Mouse (Mus musculus) MEL (cell line): ENCODE measurements around the gene Hhatl. TPM values are rescaled to one million over a fixed set of nuclear protein-coding genes. Genes with fewer than 3 reads are reported as not detected.

Experiments
- DNase-seq: peaks from one replicate; pipeline ENCODE4 v3.0.0; 2011; ENCODE audit warnings: low read depth, low spot score
- H3K27ac ChIP-seq: 2 replicates; pipeline ENCODE4 v1.5.1; 2012; ENCODE audit warnings: low read depth, mild to moderate bottlenecking, control low read depth, low read length, moderate library complexity; ENCODE audit not compliant: control insufficient read depth
- H3K27me3 ChIP-seq, 2 experiments: fragments of 150-350 bp in 1 of 2; sonication (generic) in 1 of 2; 2 replicates each; pipeline ENCODE4 v1.6.1; 2012; ENCODE audit warnings: low read length in 2 of 2, mild to moderate bottlenecking in 2 of 2, improper control_type of control experiment in 1 of 2, moderate library complexity in 1 of 2; ENCODE audit not compliant: insufficient read depth in 2 of 2, control insufficient read depth in 1 of 2
- H3K36me3 ChIP-seq, 2 experiments: 2 replicates each; pipeline ENCODE4 v1.6.1; 2012 to 2014; ENCODE audit warnings: low read length in 2 of 2, improper control_type of control experiment in 1 of 2, inconsistent platforms in 1 of 2, mild to moderate bottlenecking in 1 of 2; ENCODE audit not compliant: insufficient read depth in 2 of 2, control insufficient read depth in 1 of 2
- H3K4me1 ChIP-seq, 2 experiments: fragments of 150-350 bp in 1 of 2; sonication (generic) in 1 of 2; 2 replicates each; pipeline ENCODE4 v1.6.1; 2012; ENCODE audit warnings: low read length in 2 of 2, improper control_type of control experiment in 1 of 2, mild to moderate bottlenecking in 1 of 2; ENCODE audit not compliant: insufficient read depth in 2 of 2, control insufficient read depth in 1 of 2
- H3K4me3 ChIP-seq, 2 experiments: fragments of 150-350 bp in 1 of 2; sonication (generic) in 1 of 2; 2 replicates each; pipeline ENCODE4 v1.5.1; 2012; ENCODE audit warnings: low read depth in 2 of 2, low read length in 2 of 2, mild to moderate bottlenecking in 2 of 2, moderate library complexity in 2 of 2, control low read depth in 1 of 2, improper control_type of control experiment in 1 of 2; ENCODE audit not compliant: control insufficient read depth in 1 of 2, insufficient read depth in 1 of 2
- H3K79me2 ChIP-seq: 2 replicates; pipeline ENCODE4 v1.6.1; 2012; ENCODE audit warnings: mild to moderate bottlenecking, low read length, moderate library complexity; ENCODE audit not compliant: control insufficient read depth, poor library complexity, insufficient read depth
- H3K9ac ChIP-seq: 2 replicates; pipeline ENCODE4 v1.6.1; 2012; ENCODE audit warnings: low read depth, mild to moderate bottlenecking, control low read depth, low read length, moderate library complexity; ENCODE audit not compliant: control insufficient read depth, poor library complexity, severe bottlenecking
- H3K9me3 ChIP-seq: fragments of 150-350 bp; sonication (generic); replicated peaks from 2 replicates; pipeline ENCODE4 v1.6.1; 2012; ENCODE audit warnings: mild to moderate bottlenecking, low read length, improper control_type of control experiment, moderate library complexity; ENCODE audit not compliant: insufficient read depth
- BHLHE40 ChIP-seq: IDR thresholded peaks from 2 replicates; pipeline ENCODE4 v1.6.1; 2012; ENCODE audit warnings: low read depth, mild to moderate bottlenecking, inconsistent platforms, low read length, improper control_type of control experiment, borderline replicate concordance
- CHD1 ChIP-seq: IDR thresholded peaks from 2 replicates; pipeline ENCODE4 v1.6.1; 2012; ENCODE audit warnings: low read depth, mild to moderate bottlenecking, inconsistent platforms, low read length, improper control_type of control experiment
- CHD2 ChIP-seq: IDR thresholded peaks from 2 replicates; pipeline ENCODE4 v1.6.1; 2011; ENCODE audit warnings: low read length, improper control_type of control experiment
- CTCF ChIP-seq, 3 experiments: IDR thresholded peaks in 2 of 3; conservative IDR thresholded peaks in 1 of 3; 2 replicates each; pipeline ENCODE4 v1.5.1; 2011 to 2012; ENCODE audit warnings: low read length in 3 of 3, low read depth in 2 of 3, mild to moderate bottlenecking in 2 of 3, improper control_type of control experiment in 1 of 3, inconsistent platforms in 1 of 3, mixed read lengths in 1 of 3, moderate library complexity in 1 of 3; ENCODE audit not compliant: control insufficient read depth in 1 of 3, insufficient read depth in 1 of 3, poor library complexity in 1 of 3, severe bottlenecking in 1 of 3
- E2F4 ChIP-seq: IDR thresholded peaks from 2 replicates; pipeline ENCODE4 v1.6.1; 2011; ENCODE audit warnings: low read depth, low read length, improper control_type of control experiment, borderline replicate concordance
- ELF1 ChIP-seq: IDR thresholded peaks from 2 replicates; pipeline ENCODE4 v1.6.1; 2014; ENCODE audit warnings: low read depth, mild to moderate bottlenecking, inconsistent platforms, low read length, improper control_type of control experiment, moderate library complexity
- EP300 ChIP-seq, 2 experiments: IDR thresholded peaks; 2 replicates each; pipeline ENCODE4 v1.6.1; 2011; ENCODE audit warnings: improper control_type of control experiment in 2 of 2, low read length in 2 of 2, low read depth in 1 of 2, mild to moderate bottlenecking in 1 of 2
- HCFC1 ChIP-seq: IDR thresholded peaks from 2 replicates; pipeline ENCODE4 v1.6.1; 2012; ENCODE audit warnings: low read depth, mild to moderate bottlenecking, inconsistent platforms, low read length, improper control_type of control experiment, moderate library complexity
- KAT2A ChIP-seq: conservative IDR thresholded peaks from 2 replicates; pipeline ENCODE4 v1.6.1; 2012; ENCODE audit warnings: low read depth, low read length, improper control_type of control experiment, inconsistent platforms
- MAFK ChIP-seq: IDR thresholded peaks from 2 replicates; pipeline ENCODE4 v1.6.1; 2011; ENCODE audit warnings: low read depth, mild to moderate bottlenecking, low read length, improper control_type of control experiment, borderline replicate concordance
- MAX ChIP-seq: IDR thresholded peaks from 2 replicates; pipeline ENCODE4 v1.6.1; 2011; ENCODE audit warnings: low read length, improper control_type of control experiment
- MEF2A ChIP-seq: IDR thresholded peaks from 2 replicates; pipeline ENCODE4 v1.6.1; 2014; ENCODE audit warnings: low read depth, mild to moderate bottlenecking, inconsistent platforms, low read length, improper control_type of control experiment; ENCODE audit not compliant: poor library complexity, insufficient replicate concordance, severe bottlenecking; ENCODE audit errors: extremely low read depth
- MXI1 ChIP-seq: IDR thresholded peaks from 2 replicates; pipeline ENCODE4 v1.6.1; 2011; ENCODE audit warnings: mild to moderate bottlenecking, low read depth, low read length, improper control_type of control experiment
- POLR2A ChIP-seq, 2 experiments: IDR thresholded peaks; 2 replicates each; pipeline ENCODE4 v1.6.1; 2011 to 2012; ENCODE audit warnings: low read length in 2 of 2, mild to moderate bottlenecking in 2 of 2, control low read depth in 1 of 2, improper control_type of control experiment in 1 of 2, low read depth in 1 of 2, moderate library complexity in 1 of 2; ENCODE audit not compliant: control insufficient read depth in 1 of 2, insufficient read depth in 1 of 2, poor library complexity in 1 of 2
- POLR2AphosphoS2 ChIP-seq: IDR thresholded peaks from 2 replicates; pipeline ENCODE4 v1.6.1; 2011; ENCODE audit warnings: low read length, improper control_type of control experiment
- POLR2AphosphoS5 ChIP-seq: IDR thresholded peaks from 2 replicates; pipeline ENCODE4 v1.6.1; 2012; ENCODE audit warnings: low read depth, borderline replicate concordance, mild to moderate bottlenecking, inconsistent platforms, low read length, moderate library complexity, mixed read lengths
- RAD21 ChIP-seq: IDR thresholded peaks from 2 replicates; pipeline ENCODE4 v1.6.1; 2011; ENCODE audit warnings: mild to moderate bottlenecking, low read depth, low read length, improper control_type of control experiment
- RCOR1 ChIP-seq: IDR thresholded peaks from 2 replicates; pipeline ENCODE4 v1.6.1; 2012; ENCODE audit warnings: low read depth, mild to moderate bottlenecking, inconsistent platforms, low read length, improper control_type of control experiment
- TAL1 ChIP-seq: IDR thresholded peaks from 2 replicates; pipeline ENCODE4 v1.6.1; 2012; ENCODE audit warnings: mild to moderate bottlenecking, inconsistent platforms, low read length, moderate library complexity, mixed read lengths
- TCF12 ChIP-seq: IDR thresholded peaks from 2 replicates; pipeline ENCODE4 v1.6.1; 2014; ENCODE audit warnings: low read depth, mild to moderate bottlenecking, inconsistent platforms, low read length, improper control_type of control experiment, moderate library complexity
- UBTF ChIP-seq: IDR thresholded peaks from 2 replicates; pipeline ENCODE4 v1.6.1; 2012; ENCODE audit warnings: low read depth, mild to moderate bottlenecking, inconsistent platforms, low read length, improper control_type of control experiment, moderate library complexity, borderline replicate concordance; ENCODE audit not compliant: insufficient read depth
- ZC3H11A ChIP-seq: IDR thresholded peaks from 2 replicates; pipeline ENCODE4 v1.6.1; 2012; ENCODE audit warnings: low read depth, mild to moderate bottlenecking, inconsistent platforms, low read length, improper control_type of control experiment
- ZKSCAN1 ChIP-seq: IDR thresholded peaks from 2 replicates; pipeline ENCODE4 v1.6.1; 2012; ENCODE audit warnings: low read depth, mild to moderate bottlenecking, inconsistent platforms, low read length, improper control_type of control experiment, moderate library complexity
- ZMIZ1 ChIP-seq: IDR thresholded peaks from 2 replicates; pipeline ENCODE4 v1.6.1; 2012; ENCODE audit warnings: low read depth, mild to moderate bottlenecking, inconsistent platforms, low read length, improper control_type of control experiment, moderate library complexity
- polyA plus RNA-seq, 2 experiments: library from polyadenylated mRNA; stranded (reverse) in 1 of 2; unstranded in 1 of 2; fragments of >175 nt in 1 of 2; fragments of >200 nt in 1 of 2; gene quantifications; 2 replicates each; pipeline versions ENCODE4 v1.2.1 to v1.2.4; 2012; ENCODE audit warnings: low replicate concordance in 2 of 2, low read depth in 1 of 2; ENCODE audit not compliant: insufficient read length in 2 of 2, insufficient read depth in 1 of 2, missing spikeins in 1 of 2
- total RNA-seq: library from RNA; depleted of rRNA; stranded (reverse); fragments of 300-350 nt; gene quantifications from 2 replicates; pipeline ENCODE4 v1.2.3, GENCODE M21; 2012

The Hhatl gene
- total and polyA plus RNA-seq, 3 experiments = not detected

DNA sequence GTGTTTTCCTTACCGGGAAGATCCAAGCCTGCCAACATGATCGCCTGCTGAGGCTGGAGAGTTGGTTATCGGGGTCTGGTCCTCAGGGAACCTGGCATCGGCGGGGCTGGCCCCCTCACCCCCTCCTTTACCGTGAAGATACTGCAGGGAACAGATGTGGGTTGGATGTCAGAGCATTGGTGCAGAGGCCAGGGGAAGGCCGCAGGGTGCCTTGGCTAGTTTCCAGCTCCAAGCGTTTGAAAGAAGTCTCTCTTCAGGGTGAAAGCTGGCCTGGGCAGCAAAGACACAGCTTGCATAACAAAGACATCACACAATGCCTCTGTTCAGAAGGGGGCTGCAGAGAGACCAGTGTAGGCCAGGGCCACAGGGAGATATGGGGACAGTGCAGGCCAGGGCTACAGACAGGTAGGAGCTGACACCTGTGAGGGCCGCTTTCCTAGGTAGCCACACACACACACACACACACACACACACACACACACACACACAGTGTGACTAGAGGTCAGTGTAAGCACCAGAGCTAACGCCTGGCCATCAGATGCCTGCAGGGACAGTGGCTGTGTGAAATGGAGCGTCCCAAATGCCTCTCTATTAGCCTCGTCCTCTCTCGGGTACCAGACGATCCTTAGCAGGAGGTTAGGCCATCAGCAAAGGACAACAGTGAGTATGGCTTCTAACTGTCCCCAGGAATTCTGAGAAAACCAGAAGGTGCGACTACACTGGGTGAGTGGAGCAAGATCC is 17.9 kb upstream of the Hhatl start:
- Histone ChIP-seq H3K9ac (no peak overlapping the region), H3K27me3 (no peaks in the 10 kb centered on the region), H3K79me2 (no peaks in the 10 kb centered on the region), H3K36me3 (no peaks in the 10 kb centered on the region), H3K4me1 (no peaks in the 10 kb centered on the region), H3K4me3 (no peak overlapping the region), H3K27ac (no peak overlapping the region), H3K9me3 (no peaks in the 10 kb centered on the region)
- no peak for TF ChIP-seq TCF12
- no peak for TF ChIP-seq ZMIZ1
- no peak for TF ChIP-seq CHD2
- TF ChIP-seq E2F4 = no peak
- TF ChIP-seq MXI1 = no peak
- TF ChIP-seq ZC3H11A = no peak
- TF ChIP-seq CTCF (IDR thresholded peaks at IDR 0.05 in 2 of 3, conservative IDR thresholded peaks at IDR 0.05 in 1 of 3; ENCODE audit: control insufficient read depth in 1 of 3, insufficient read depth in 1 of 3, low read depth in 2 of 3, low read length in 3 of 3, poor library complexity in 1 of 3, severe bottlenecking in 1 of 3) = no peak
- no peak for TF ChIP-seq RAD21
- TF ChIP-seq KAT2A = no peak
- TF ChIP-seq MEF2A = no peak
- TF ChIP-seq EP300 (IDR thresholded peaks at IDR 0.05; ENCODE audit: low read depth in 1 of 2, low read length in 2 of 2) = no peak
- no peak for TF ChIP-seq ZKSCAN1
- no peak for TF ChIP-seq POLR2AphosphoS5
- no peak for TF ChIP-seq POLR2A (IDR thresholded peaks at IDR 0.05; ENCODE audit: control insufficient read depth in 1 of 2, insufficient read depth in 1 of 2, low read depth in 1 of 2, low read length in 2 of 2, poor library complexity in 1 of 2)
- TF ChIP-seq MAX = no peak
- DNase-seq = no peak

DNA sequence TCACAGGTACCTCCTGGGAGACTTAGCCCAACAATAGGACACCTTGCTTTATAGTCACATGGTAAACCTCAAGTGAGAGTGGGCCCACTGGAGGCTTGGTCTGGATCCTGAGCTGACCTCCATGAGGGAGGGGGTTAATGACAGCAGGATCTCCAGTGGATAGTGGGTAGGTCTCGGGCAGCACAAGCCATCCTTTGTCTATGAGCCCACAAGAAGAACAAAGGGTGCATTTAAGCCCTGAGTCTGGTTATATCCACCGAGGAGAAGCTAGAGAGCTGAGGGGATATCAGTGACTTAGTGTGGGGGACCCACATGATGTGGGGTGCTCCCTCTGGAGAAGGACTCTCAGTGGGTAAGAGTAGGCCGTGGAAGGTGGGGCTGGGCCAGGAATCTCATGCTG is 16.2 kb upstream of the Hhatl start:
- no peak overlapping the region for H3K4me3 ChIP-seq
- H3K9ac ChIP-seq = no peak overlapping the region
- H3K9me3 ChIP-seq = no peaks in the 10 kb centered on the region
- TF ChIP-seq MAFK (no peak), POLR2AphosphoS5 (no peak), HCFC1 (no peak), UBTF (no peak), ELF1 (no peak), CHD1 (no peak), POLR2AphosphoS2 (no peak), KAT2A (no peak), MAX (no peak), RAD21 (no peak), RCOR1 (no peak), ZMIZ1 (no peak), MXI1 (no peak), TAL1 (no peak), BHLHE40 (no peak)
- no peak for DNase-seq
- H3K79me2 ChIP-seq = no peaks in the 10 kb centered on the region
- H3K27me3 ChIP-seq = no peaks in the 10 kb centered on the region
- H3K36me3 ChIP-seq = no peaks in the 10 kb centered on the region
- H3K4me1 ChIP-seq = no peaks in the 10 kb centered on the region; a peak in 1 of 4 replicates
- H3K27ac ChIP-seq = no peak overlapping the region
